Mouse (Mus musculus) midbrain, embryonic 13.5 days (tissue): ENCODE data around the gene Pam16. TPM values are rescaled to one million over a fixed set of nuclear protein-coding genes. Genes with fewer than 3 reads are reported as not detected.

Experiments
- ATAC-seq: fragments of 200-750 bp; cut with Nextera tagmentation; 2 replicates; pipeline ENCODE4 v1.8.0; 2017; ENCODE audit warnings: mild to moderate bottlenecking, moderate TSS enrichment, moderate library complexity
- H3K27ac ChIP-seq: fragments of 300-500 bp; sonication (generic); 2 replicates; pipeline ENCODE4 v1.5.1; 2015; ENCODE audit warnings: inconsistent platforms, mild to moderate bottlenecking, moderate library complexity
- H3K27me3 ChIP-seq: fragments of 300-500 bp; sonication (generic); 2 replicates; pipeline ENCODE4 v1.6.1; 2015; ENCODE audit warnings: mild to moderate bottlenecking, inconsistent platforms
- H3K36me3 ChIP-seq: fragments of 300-500 bp; sonication (generic); 2 replicates; pipeline ENCODE4 v1.6.1; 2015; ENCODE audit warnings: mild to moderate bottlenecking, inconsistent platforms
- H3K4me1 ChIP-seq: fragments of 300-500 bp; sonication (generic); replicated peaks from 2 replicates; pipeline ENCODE4 v1.6.1; 2015; ENCODE audit warnings: inconsistent platforms
- H3K4me2 ChIP-seq: fragments of 300-500 bp; sonication (generic); replicated peaks from 2 replicates; pipeline ENCODE4 v1.6.1; 2015; ENCODE audit warnings: moderate library complexity, mild to moderate bottlenecking, inconsistent platforms
- H3K4me3 ChIP-seq: fragments of 300-500 bp; sonication (generic); replicated peaks from 2 replicates; pipeline ENCODE4 v1.5.1; 2015; ENCODE audit warnings: mild to moderate bottlenecking, inconsistent platforms
- H3K9ac ChIP-seq: fragments of 300-500 bp; sonication (generic); replicated peaks from 2 replicates; pipeline ENCODE4 v1.6.1; 2015; ENCODE audit warnings: mild to moderate bottlenecking, inconsistent platforms
- H3K9me3 ChIP-seq: fragments of 300-500 bp; sonication (generic); 2 replicates; pipeline ENCODE4 v1.6.1; 2016; ENCODE audit warnings: mild to moderate bottlenecking, inconsistent platforms
- WGBS: fragments of 180-500 bp; shearing (Covaris S2); methylation state at CpG from one replicate; pipeline ENCODE4 v1.1.7; 2015; 5-methylcytosine and 5-hydroxymethylcytosine counted together
- polyA plus RNA-seq: library from polyadenylated mRNA; unstranded; fragments of >200 nt; fragmentation: Nextera tagmentation; extraction: Ambion mirVana; gene quantifications from 2 replicates; pipeline ENCODE4 v1.2.1, GENCODE M21; 2015

The Pam16 gene
- polyA plus RNA-seq, 1 experiment from 2014 or later = 155 TPM

DNA sequence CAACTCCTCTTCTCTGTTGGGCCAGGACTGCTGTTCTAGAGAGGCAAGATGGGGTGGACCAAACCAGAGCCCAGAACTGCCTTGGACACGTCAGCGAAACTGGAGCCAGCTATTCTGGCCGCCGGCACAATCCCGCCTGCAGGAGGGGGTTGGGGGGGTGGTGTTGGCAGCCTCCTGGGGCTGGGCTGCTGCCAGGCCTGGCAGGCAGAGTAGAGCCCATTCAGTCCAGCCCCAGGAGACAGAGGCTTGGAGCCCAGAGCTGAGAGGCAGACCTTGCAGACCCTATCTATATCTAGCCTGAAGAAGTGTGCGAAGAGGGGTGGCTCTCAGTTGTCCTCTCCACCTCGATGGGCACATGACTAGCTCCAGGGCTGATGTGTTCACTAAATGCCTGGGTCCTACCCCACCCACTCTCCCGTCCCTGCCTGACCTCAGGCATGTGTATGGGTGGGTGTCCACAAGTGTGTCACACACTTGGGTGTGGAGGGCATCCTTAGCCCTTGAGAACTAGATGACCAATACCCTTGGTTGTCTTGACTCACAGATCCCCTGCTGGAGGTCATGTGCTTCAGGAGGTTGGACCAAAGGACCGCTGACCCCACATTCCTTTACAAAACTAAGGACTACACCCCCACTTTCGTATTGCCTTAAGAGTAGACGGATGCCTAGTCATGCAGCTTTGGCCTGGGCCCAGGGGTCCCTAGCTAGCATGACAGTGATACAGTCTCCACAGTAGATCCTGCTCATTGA, 19.1 kb upstream of the Pam16 start:
- Histone ChIP-seq H3K4me2 (no peak overlapping the region), H3K9ac (no peak overlapping the region), H3K36me3 (peaks cover 11% of the 10 kb centered on the region; the same call in 1 of the 2 replicates), H3K27me3 (peaks cover 3% of the 10 kb centered on the region; the same call in 1 of the 2 replicates), H3K4me3 (no peak overlapping the region), H3K27ac (no peak overlapping the region), H3K9me3 (no peaks in the 10 kb centered on the region), H3K4me1 (peaks cover 50% of the 10 kb centered on the region)
- ATAC-seq = peak; percentile 37
- WGBS = 74% methylated on average over 11 of the region's 11 CpGs

DNA sequence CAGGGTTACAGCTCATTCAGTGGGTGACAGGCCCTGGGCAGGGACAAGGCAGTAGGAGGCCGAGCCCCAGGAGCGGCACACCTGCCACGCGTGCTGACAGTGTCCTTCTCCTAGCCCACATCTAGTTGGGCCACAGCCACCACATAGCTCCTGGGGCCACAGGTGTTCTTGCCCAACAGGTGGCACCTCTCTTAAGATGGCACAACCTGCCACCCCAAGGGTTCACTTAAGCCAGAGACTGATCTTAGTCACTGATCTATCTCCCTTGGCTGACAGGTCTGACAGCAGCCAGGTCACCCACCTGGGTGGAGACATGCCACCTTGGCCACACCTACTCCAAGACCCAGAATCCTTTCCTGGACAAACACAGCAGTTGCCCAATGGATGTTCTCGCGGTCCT, 18.1 kb upstream of the Pam16 start:
- 94% methylated on average over 6 of the region's 6 CpGs for WGBS

DNA sequence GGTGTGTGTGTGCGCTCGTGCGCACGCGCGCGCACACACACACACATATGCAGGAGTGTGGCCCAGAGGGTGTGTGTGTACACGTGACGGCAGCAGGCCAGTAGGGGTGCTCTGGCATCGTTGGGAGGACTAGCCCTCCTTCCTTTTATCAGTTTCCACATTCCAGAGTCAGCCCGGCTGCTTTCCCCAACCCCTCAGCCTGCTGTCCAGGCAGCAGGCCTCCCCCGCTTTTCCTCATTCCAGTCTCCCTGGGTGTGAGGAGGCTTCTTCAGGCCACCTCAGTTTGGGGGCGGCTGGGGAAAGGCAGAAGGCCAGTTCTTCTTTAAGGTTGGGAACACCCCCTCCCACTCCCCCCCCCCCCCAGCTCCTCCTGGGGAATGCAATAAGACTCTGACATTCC, 17.4 kb upstream of the Pam16 start:
- H3K4me3 ChIP-seq = no peak overlapping the region
- 33% methylated on average over 13 of the region's 13 CpGs for WGBS
- H3K9me3 ChIP-seq = no peaks in the 10 kb centered on the region
- no peak overlapping the region for H3K27ac ChIP-seq
- peaks cover 5% of the 10 kb centered on the region; the same call in 1 of the 2 replicates for H3K36me3 ChIP-seq
- H3K27me3 ChIP-seq = peaks cover 3% of the 10 kb centered on the region; the same call in 1 of the 2 replicates
- ATAC-seq = no peak
- peaks cover 50% of the 10 kb centered on the region for H3K4me1 ChIP-seq
- H3K4me2 ChIP-seq = peak overlapping the region; percentile 16; the same call in 1 of the 2 replicates
- no peak overlapping the region for H3K9ac ChIP-seq

More for the DNA sequence above, 18.1 kb upstream of the Pam16 start:
- H3K9ac ChIP-seq = no peak overlapping the region
- no peak overlapping the region for H3K4me3 ChIP-seq
- H3K27ac ChIP-seq = no peak overlapping the region
- H3K4me2 ChIP-seq = peak overlapping the region; percentile 16; the same call in 1 of the 2 replicates
- peaks cover 5% of the 10 kb centered on the region; the same call in 1 of the 2 replicates for H3K36me3 ChIP-seq
- peaks cover 50% of the 10 kb centered on the region for H3K4me1 ChIP-seq
- ATAC-seq = no peak
- peaks cover 3% of the 10 kb centered on the region; the same call in 1 of the 2 replicates for H3K27me3 ChIP-seq
- H3K9me3 ChIP-seq = no peaks in the 10 kb centered on the region

DNA sequence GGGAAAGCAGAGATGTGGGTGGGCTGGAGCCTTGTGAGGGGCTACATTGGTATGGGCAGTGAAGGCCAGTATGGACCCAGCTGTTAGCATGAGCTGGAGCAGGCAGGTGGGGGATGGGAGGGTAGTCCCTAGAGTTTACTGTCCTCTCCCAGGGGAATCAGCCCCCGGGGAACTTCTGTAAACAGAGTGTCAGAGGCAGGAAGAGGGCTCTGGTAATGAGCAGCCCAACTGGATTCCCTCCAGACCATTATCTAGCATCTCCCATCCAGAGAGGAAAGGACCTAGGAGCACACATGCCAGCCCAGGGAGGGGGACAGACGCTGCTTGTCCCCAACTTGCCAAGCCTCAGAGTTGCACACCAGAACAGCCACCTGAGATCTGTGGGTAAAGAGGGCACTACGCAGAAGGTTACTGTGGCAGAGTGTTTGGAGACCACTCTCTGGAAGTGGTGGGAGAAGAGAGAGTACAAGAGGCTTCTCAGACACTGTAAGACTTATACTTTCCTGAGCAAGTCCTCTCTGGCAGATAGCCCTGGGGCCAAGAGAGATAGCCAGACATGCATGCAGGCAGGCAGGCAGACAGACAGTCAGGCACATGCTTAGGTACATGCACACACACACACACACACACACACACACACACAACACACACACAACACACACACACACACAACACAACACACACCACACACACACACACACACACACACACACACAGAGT, 16.5 kb upstream of the Pam16 start:
- no peaks in the 10 kb centered on the region for H3K9me3 ChIP-seq
- no peak for ATAC-seq
- H3K4me2 ChIP-seq = peak overlapping the region; percentile 75
- no peak overlapping the region for H3K9ac ChIP-seq
- peak overlapping the region; percentile 48; the same call in 1 of the 2 replicates for H3K4me3 ChIP-seq
- H3K4me1 ChIP-seq = peaks cover 50% of the 10 kb centered on the region
- 0 out of 2 replicates have a peak overlapping the region, but pooled peaks have one; percentile 19 for H3K27ac ChIP-seq
- 63% methylated on average over 3 of the region's 3 CpGs for WGBS
- peaks cover 3% of the 10 kb centered on the region; the same call in 1 of the 2 replicates for H3K27me3 ChIP-seq
- H3K36me3 ChIP-seq = peaks cover 5% of the 10 kb centered on the region; the same call in 1 of the 2 replicates

DNA sequence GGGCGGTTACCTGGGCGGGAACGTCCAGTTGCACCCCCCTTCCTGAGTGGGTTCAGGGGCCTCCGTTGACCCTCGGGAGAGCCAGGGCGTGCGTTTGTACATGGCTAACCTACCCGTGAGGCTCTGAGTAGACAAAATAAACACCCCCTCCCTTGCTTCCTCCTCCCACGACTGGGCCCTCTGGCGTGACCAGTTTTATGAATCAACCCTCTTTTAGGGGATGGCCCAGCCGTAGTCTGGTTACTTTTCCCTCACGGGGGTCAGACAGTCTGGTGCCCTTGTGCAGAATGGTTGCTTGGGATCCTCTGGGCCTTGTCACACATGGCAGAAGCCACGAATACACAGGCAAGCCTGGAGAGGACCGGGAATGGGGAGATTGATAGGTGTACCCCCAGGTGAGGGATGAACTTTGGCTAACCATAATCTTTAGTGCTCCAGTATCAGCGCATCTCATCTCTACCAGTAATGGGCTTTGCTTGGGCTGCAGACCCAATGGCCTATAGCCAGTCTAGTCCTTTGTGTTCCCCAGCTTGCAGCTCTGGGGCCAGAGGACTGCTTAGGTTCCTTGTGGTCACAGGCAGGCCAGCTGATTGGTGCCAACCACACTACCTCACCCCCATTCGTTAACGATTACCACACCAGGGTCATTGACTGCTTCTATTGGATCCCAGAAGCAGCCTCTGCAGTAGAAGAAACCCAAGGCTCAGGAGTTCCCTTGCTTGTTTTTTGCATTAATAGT, 15.6 kb upstream of the Pam16 start:
- no peak; the same call in 1 of the 2 replicates for ATAC-seq
- Histone ChIP-seq H3K36me3 (peaks cover 5% of the 10 kb centered on the region; the same call in 1 of the 2 replicates), H3K9me3 (no peaks in the 10 kb centered on the region), H3K9ac (peak overlapping the region; percentile 61), H3K4me3 (peak overlapping the region; percentile 48), H3K4me2 (peak overlapping the region; percentile 75), H3K27ac (peak overlapping the region; percentile 20; the same call in 1 of the 2 replicates), H3K4me1 (peaks cover 50% of the 10 kb centered on the region), H3K27me3 (peaks cover 3% of the 10 kb centered on the region; the same call in 1 of the 2 replicates)
- 10% methylated on average over 17 of the region's 17 CpGs for WGBS

DNA sequence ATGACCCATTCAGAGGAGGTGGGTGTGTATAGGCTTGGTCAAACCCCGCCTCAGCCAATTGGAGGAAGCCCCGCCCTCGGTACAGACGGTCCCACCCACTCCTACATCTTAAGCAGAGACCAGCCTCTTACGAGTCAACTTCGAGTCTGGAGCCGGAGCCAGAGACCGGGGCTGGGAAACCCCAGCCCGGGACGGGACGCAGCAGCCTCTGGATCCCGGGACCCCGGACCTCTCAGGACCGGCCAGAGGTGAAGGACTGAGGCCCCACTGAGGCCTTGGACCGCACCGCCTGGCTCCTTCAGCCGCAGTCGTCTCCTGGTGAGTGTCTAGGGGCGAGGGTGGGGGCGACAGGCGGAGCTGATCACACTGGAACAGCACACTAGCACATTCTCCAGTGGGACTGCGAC, 15.0 kb upstream of the Pam16 start, which contains the start of the genes Vasn and Dnaja3:
Vasn (plus strand) TSS at position 111 of the 407 bp plus-strand sequence.
Dnaja3 (plus strand) TSS at position 159 of the 407 bp plus-strand sequence.
- H3K9me3 ChIP-seq = no peaks in the 10 kb centered on the region
- WGBS = under 1% methylated on average over 21 of the region's 22 CpGs
- peaks cover 5% of the 10 kb centered on the region; the same call in 1 of the 2 replicates for H3K36me3 ChIP-seq
- peaks cover 3% of the 10 kb centered on the region; the same call in 1 of the 2 replicates for H3K27me3 ChIP-seq
- H3K4me1 ChIP-seq = peaks cover 50% of the 10 kb centered on the region
- peak within 1 kb of the TSS; percentile 61 for H3K9ac ChIP-seq
- H3K4me2 ChIP-seq = peak within 1 kb of the TSS; percentile 75
- H3K4me3 ChIP-seq = peak within 1 kb of the TSS; percentile 48
- peak within 1 kb of the TSS; percentile 20; the same call in 1 of the 2 replicates for H3K27ac ChIP-seq
- ATAC-seq = peak; percentile 94

DNA sequence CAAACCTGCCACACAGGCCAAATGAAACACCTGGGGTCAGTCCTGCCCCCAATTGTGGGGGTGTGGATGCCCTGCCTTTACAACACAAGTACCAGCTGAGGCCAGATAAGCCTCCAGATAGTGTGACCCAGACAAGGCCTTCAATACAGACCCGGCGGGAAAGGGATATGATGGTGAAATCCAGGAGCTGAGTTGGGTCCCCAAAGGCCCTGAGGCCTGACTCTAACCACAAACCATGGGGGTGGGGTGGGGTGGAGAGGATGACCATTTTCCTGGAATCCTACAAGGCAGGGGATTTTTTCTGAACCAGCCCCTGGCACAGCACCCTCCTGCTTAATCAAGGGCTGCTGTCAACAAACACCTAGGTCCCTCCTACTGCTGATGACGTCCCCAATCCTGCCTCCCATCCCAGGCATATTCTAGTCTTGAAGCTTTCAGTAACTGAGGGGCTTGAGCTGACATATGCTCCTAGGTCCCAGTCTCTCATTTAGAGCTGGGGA, 14.2 kb upstream of the Pam16 start:
- H3K9ac ChIP-seq = no peak overlapping the region
- peaks cover 5% of the 10 kb centered on the region for H3K36me3 ChIP-seq
- no peak overlapping the region for H3K4me3 ChIP-seq
- ATAC-seq = no peak
- H3K4me2 ChIP-seq = no peak overlapping the region
- H3K9me3 ChIP-seq = no peaks in the 10 kb centered on the region
- no peak overlapping the region for H3K27ac ChIP-seq
- peaks cover 42% of the 10 kb centered on the region for H3K4me1 ChIP-seq
- 94% methylated on average over 3 of the region's 3 CpGs for WGBS
- peaks cover 3% of the 10 kb centered on the region; the same call in 1 of the 2 replicates for H3K27me3 ChIP-seq

DNA sequence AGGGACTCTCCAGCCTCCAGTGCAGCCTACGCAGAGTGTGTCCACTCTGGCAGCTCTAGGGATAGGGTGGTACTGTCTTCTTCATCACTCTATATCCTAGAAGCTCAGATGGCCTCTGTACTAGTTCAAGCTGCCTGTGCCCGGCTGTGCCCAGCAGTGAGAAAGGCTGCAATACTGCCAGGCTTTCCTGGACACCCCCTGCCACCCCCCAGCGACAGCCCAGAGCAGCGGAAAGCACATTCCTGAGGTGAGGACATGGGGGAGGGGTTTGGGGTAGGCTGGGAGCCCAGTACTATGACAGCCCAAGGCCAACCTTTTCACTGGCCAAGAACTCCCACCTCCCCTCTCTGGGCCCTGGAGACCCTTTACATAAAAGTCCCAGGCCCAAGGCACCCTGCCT, 11.0 kb upstream of the Pam16 start:
- Histone ChIP-seq H3K4me3 (no peak overlapping the region), H3K27ac (no peak overlapping the region), H3K9me3 (no peaks in the 10 kb centered on the region), H3K9ac (no peak overlapping the region), H3K36me3 (peaks cover 24% of the 10 kb centered on the region), H3K27me3 (no peaks in the 10 kb centered on the region), H3K4me1 (peaks cover 14% of the 10 kb centered on the region), H3K4me2 (no peak overlapping the region)
- ATAC-seq = no peak
- 79% methylated on average over 4 of the region's 4 CpGs for WGBS

DNA sequence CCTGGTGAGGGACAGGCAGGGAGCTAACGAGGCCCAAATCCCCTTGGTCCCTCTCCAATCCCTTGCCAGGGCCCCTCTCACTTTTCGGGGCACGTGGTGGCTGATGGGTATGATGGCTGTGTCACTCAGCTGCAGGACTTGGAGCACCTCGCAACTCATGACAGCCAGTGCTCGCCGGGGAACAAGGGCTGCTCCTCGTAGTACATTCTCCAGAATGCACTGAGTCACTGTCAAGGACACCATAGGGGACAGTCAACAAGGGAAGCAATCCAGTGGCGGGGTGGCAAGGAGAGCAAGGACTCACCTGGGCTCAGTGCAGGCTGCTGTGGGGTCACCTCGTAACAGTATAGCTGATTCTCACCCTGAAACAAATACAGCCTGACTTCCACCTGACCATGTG, 9.9 kb upstream of the Pam16 start:
- peaks cover 24% of the 10 kb centered on the region for H3K36me3 ChIP-seq
- H3K4me2 ChIP-seq = no peak overlapping the region
- 82% methylated on average over 9 of the region's 9 CpGs for WGBS
- H3K27ac ChIP-seq = no peak overlapping the region
- H3K4me3 ChIP-seq = no peak overlapping the region
- H3K4me1 ChIP-seq = peaks cover 4% of the 10 kb centered on the region
- H3K9me3 ChIP-seq = no peaks in the 10 kb centered on the region
- no peak overlapping the region for H3K9ac ChIP-seq
- no peak for ATAC-seq
- no peaks in the 10 kb centered on the region for H3K27me3 ChIP-seq

DNA sequence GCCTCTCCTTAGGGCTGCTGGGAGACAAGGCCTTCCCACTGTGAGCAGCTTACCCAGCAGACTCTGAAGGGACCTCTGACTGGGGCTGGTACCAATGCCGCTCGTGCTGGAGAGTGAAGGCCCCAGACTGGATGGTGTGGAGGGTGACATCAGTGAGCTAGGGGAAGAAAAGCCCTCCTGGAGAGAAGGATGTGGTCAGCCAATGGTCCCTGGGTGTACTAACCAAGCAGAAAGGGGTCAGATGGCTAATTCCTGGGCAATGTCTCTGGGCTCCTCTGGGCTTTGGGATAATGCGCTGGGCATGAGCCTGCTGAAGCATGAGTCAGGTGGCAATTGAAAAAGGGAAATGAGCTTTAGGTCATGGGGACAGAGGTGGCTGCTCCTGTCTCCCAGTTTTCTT, 8.9 kb upstream of the Pam16 start:
- no peak overlapping the region for H3K4me2 ChIP-seq
- no peaks in the 10 kb centered on the region for H3K9me3 ChIP-seq
- no peaks in the 10 kb centered on the region for H3K27me3 ChIP-seq
- H3K9ac ChIP-seq = no peak overlapping the region
- H3K4me3 ChIP-seq = no peak overlapping the region
- no peaks in the 10 kb centered on the region for H3K4me1 ChIP-seq
- WGBS = 94% methylated on average over 3 of the region's 3 CpGs
- no peak for ATAC-seq
- H3K27ac ChIP-seq = no peak overlapping the region
- H3K36me3 ChIP-seq = peaks cover 30% of the 10 kb centered on the region

DNA sequence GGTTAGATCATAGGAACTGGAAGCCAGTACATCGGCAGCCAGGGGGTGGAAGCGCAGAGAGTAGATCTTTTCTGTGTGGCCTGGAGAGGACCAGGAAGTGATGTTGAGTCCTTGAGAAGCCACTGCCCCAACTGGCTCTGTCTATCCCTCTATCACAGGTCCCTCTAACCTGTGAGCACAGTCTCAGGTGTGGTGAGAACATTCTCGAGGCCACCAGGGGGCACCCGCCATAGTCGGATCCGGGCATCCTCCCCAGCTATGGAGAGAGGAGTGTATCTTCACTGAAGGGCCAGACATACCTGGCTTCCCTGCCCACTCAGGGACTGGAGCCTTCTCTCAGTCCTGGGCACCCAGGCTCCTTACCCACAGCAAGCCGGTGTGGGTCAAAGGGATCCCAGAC, 7.3 kb upstream of the Pam16 start:
- no peaks in the 10 kb centered on the region for H3K27me3 ChIP-seq
- 48% methylated on average over 7 of the region's 7 CpGs for WGBS

More for the DNA sequence above, 7.3 kb upstream of the Pam16 start:
- Histone ChIP-seq H3K4me1 (no peaks in the 10 kb centered on the region), H3K4me3 (no peak overlapping the region), H3K4me2 (no peak overlapping the region), H3K27ac (no peak overlapping the region), H3K36me3 (peaks cover 45% of the 10 kb centered on the region), H3K9me3 (no peaks in the 10 kb centered on the region), H3K9ac (no peak overlapping the region)
- ATAC-seq = peak; percentile 35; the same call in 1 of the 2 replicates
